Mouse (Mus musculus) heart, embryonic 12.5 days (tissue): ENCODE measurements around the gene Nlrp9c. TPM values are rescaled to one million over a fixed set of nuclear protein-coding genes. Genes with fewer than 3 reads are reported as not detected.
"Not testable (repeated sequence)": the region's sequence is repeated elsewhere in the genome, so short reads cannot be mapped to it uniquely, and the experiment has no call there.

Experiments
- ATAC-seq: fragments of 200-750 bp; cut with Nextera tagmentation; 2 replicates; pipeline ENCODE4 v1.8.0; 2017; ENCODE audit warnings: moderate TSS enrichment, moderate library complexity; ENCODE audit not compliant: insufficient number of reproducible peaks, low FRiP score
- H3K27ac ChIP-seq: fragments of 300-500 bp; sonication (generic); 2 replicates; pipeline ENCODE4 v1.5.1; 2016; ENCODE audit warnings: mild to moderate bottlenecking, moderate library complexity; ENCODE audit not compliant: poor library complexity, severe bottlenecking
- H3K27me3 ChIP-seq: fragments of 300-500 bp; sonication (generic); replicated peaks from 2 replicates; pipeline ENCODE4 v1.6.1; 2016; ENCODE audit warnings: mild to moderate bottlenecking, moderate library complexity
- H3K36me3 ChIP-seq: fragments of 300-500 bp; sonication (generic); 2 replicates; pipeline ENCODE4 v1.6.1; 2016; ENCODE audit warnings: mild to moderate bottlenecking, moderate library complexity
- H3K4me1 ChIP-seq: fragments of 300-500 bp; sonication (generic); replicated peaks from 2 replicates; pipeline ENCODE4 v1.6.1; 2016; ENCODE audit warnings: mild to moderate bottlenecking
- H3K4me2 ChIP-seq: fragments of 300-500 bp; sonication (generic); 2 replicates; pipeline ENCODE4 v1.6.1; 2016; ENCODE audit warnings: mild to moderate bottlenecking, moderate library complexity
- H3K4me3 ChIP-seq: fragments of 300-500 bp; sonication (generic); 2 replicates; pipeline ENCODE4 v1.5.1; 2016; ENCODE audit warnings: mild to moderate bottlenecking
- H3K9ac ChIP-seq: fragments of 300-500 bp; sonication (generic); 2 replicates; pipeline ENCODE4 v1.6.1; 2016; ENCODE audit warnings: mild to moderate bottlenecking, moderate library complexity
- H3K9me3 ChIP-seq: fragments of 300-500 bp; sonication (generic); replicated peaks from 2 replicates; pipeline ENCODE4 v1.6.1; 2016; ENCODE audit warnings: mild to moderate bottlenecking, moderate library complexity
- WGBS: fragments of 180-500 bp; shearing (Covaris S2); methylation state at CpG from one replicate; pipeline ENCODE4 v1.1.7; 2016; 5-methylcytosine and 5-hydroxymethylcytosine counted together
- polyA plus RNA-seq: library from polyadenylated mRNA; unstranded; fragments of >200 nt; fragmentation: Nextera tagmentation; extraction: Ambion mirVana; gene quantifications from 2 replicates; pipeline ENCODE4 v1.2.1, GENCODE M21; 2016

The Nlrp9c gene
- not detected in 2 replicates for polyA plus RNA-seq

GRCm38 (mm10) chr7:26403600-26403999, at the start of gene Nlrp9c:
Nlrp9c (minus strand) TSS chr7:26403700.
- ATAC-seq, H3K9ac ChIP-seq, H3K4me2 ChIP-seq, H3K27me3 ChIP-seq, H3K4me1 ChIP-seq, H3K4me3 ChIP-seq, H3K27ac ChIP-seq, H3K36me3 ChIP-seq: not testable (repeated sequence)
- WGBS = 49% methylated on average over 2 of the region's 2 CpGs
- H3K9me3 ChIP-seq = peaks cover 16% of the 10 kb centered on the region

GRCm38 (mm10) chr7:26434813-26435212, 31.3 kb upstream of the Nlrp9c start, which contains the start of gene Nlrp4a:
Nlrp4a (plus strand) TSS chr7:26435113.
- 76% methylated on average over 5 of the region's 5 CpGs for WGBS
- no peaks in the 10 kb centered on the region for H3K36me3 ChIP-seq
- H3K4me1 ChIP-seq = no peaks in the 10 kb centered on the region
- no peak for ATAC-seq
- no peaks in the 10 kb centered on the region for H3K27me3 ChIP-seq
- H3K4me2 ChIP-seq = no peak within 1 kb of the TSS
- no peak within 1 kb of the TSS for H3K27ac ChIP-seq
- H3K9ac ChIP-seq = no peak within 1 kb of the TSS
- H3K4me3 ChIP-seq = no peak within 1 kb of the TSS
- peaks cover 9% of the 10 kb centered on the region; the same call in 1 of the 2 replicates for H3K9me3 ChIP-seq

- not testable (repeated sequence) for H3K27me3 ChIP-seq, H3K36me3 ChIP-seq, H3K4me2 ChIP-seq, ATAC-seq, H3K4me1 ChIP-seq, H3K4me3 ChIP-seq, H3K9ac ChIP-seq, H3K27ac ChIP-seq
- H3K9me3 ChIP-seq = peaks cover 24% of the 10 kb centered on the region
- WGBS = 78% methylated on average over 6 of the region's 6 CpGs
Measured at GRCm38 (mm10) chr7:26391811-26392210, 11.7 kb downstream of the Nlrp9c start.

- not testable (repeated sequence) for H3K27me3 ChIP-seq, ATAC-seq
- 65% methylated on average over 2 of the region's 2 CpGs for WGBS
Measured at GRCm38 (mm10) chr7:26391137-26391536, 12.4 kb downstream of the Nlrp9c start.

GRCm38 (mm10) chr7:26386691-26387090, 16.8 kb downstream of the Nlrp9c start:
- H3K9me3 ChIP-seq = peaks cover 13% of the 10 kb centered on the region
- 67% methylated on average over 5 of the region's 5 CpGs for WGBS
- H3K4me3 ChIP-seq, H3K4me2 ChIP-seq, ATAC-seq, H3K9ac ChIP-seq, H3K36me3 ChIP-seq, H3K27ac ChIP-seq, H3K27me3 ChIP-seq, H3K4me1 ChIP-seq: not testable (repeated sequence)

More at GRCm38 (mm10) chr7:26391137-26391536, 12.4 kb downstream of the Nlrp9c start:
- H3K4me1 ChIP-seq, H3K36me3 ChIP-seq, H3K4me3 ChIP-seq, H3K9ac ChIP-seq, H3K27ac ChIP-seq, H3K4me2 ChIP-seq: not testable (repeated sequence)
- H3K9me3 ChIP-seq = peaks cover 26% of the 10 kb centered on the region

GRCm38 (mm10) chr7:26380807-26381206, 22.7 kb downstream of the Nlrp9c start:
- no peak overlapping the region for H3K27ac ChIP-seq
- H3K4me1 ChIP-seq = no peaks in the 10 kb centered on the region
- no peak overlapping the region for H3K9ac ChIP-seq
- no peaks in the 10 kb centered on the region for H3K27me3 ChIP-seq
- H3K4me2 ChIP-seq = no peak overlapping the region
- 82% methylated on average over 1 of the region's 1 CpGs for WGBS
- no peaks in the 10 kb centered on the region for H3K36me3 ChIP-seq
- ATAC-seq = no peak
- H3K9me3 ChIP-seq = peaks cover 2% of the 10 kb centered on the region; the same call in 1 of the 2 replicates
- no peak overlapping the region for H3K4me3 ChIP-seq

GRCm38 (mm10) chr7:26373221-26373620, 30.3 kb downstream of the Nlrp9c start:
- H3K4me2 ChIP-seq, H3K27ac ChIP-seq, H3K27me3 ChIP-seq, H3K4me3 ChIP-seq, ATAC-seq, H3K36me3 ChIP-seq, H3K4me1 ChIP-seq, H3K9ac ChIP-seq: not testable (repeated sequence)
- WGBS = 69% methylated on average over 5 of the region's 5 CpGs
- H3K9me3 ChIP-seq = peaks cover 18% of the 10 kb centered on the region

GRCm38 (mm10) chr7:26356719-26357118, 46.8 kb downstream of the Nlrp9c start:
- ATAC-seq, H3K9ac ChIP-seq, H3K4me1 ChIP-seq, H3K4me3 ChIP-seq, H3K27me3 ChIP-seq, H3K27ac ChIP-seq, H3K4me2 ChIP-seq, H3K36me3 ChIP-seq: not testable (repeated sequence)
- 67% methylated on average over 6 of the region's 6 CpGs for WGBS
- H3K9me3 ChIP-seq = peaks cover 24% of the 10 kb centered on the region

GRCm38 (mm10) chr7:26352258-26352657, 51.2 kb downstream of the Nlrp9c start:
- H3K4me2 ChIP-seq, H3K9ac ChIP-seq, H3K27ac ChIP-seq, H3K36me3 ChIP-seq, H3K4me3 ChIP-seq, H3K4me1 ChIP-seq, ATAC-seq, H3K27me3 ChIP-seq: not testable (repeated sequence)
- H3K9me3 ChIP-seq = peaks cover 12% of the 10 kb centered on the region; the same call in 1 of the 2 replicates
- 66% methylated on average over 3 of the region's 3 CpGs for WGBS

GRCm38 (mm10) chr7:26350177-26350576, 53.3 kb downstream of the Nlrp9c start:
- peaks cover 18% of the 10 kb centered on the region; the same call in 1 of the 2 replicates for H3K9me3 ChIP-seq
- H3K27me3 ChIP-seq, H3K4me3 ChIP-seq, ATAC-seq, H3K36me3 ChIP-seq, H3K9ac ChIP-seq, H3K4me1 ChIP-seq, H3K27ac ChIP-seq, H3K4me2 ChIP-seq: not testable (repeated sequence)

- 57% methylated on average over 3 of the region's 3 CpGs for WGBS
Measured at GRCm38 (mm10) chr7:26320361-26320760, 83.1 kb downstream of the Nlrp9c start.

GRCm38 (mm10) chr7:26315809-26316208, 87.7 kb downstream of the Nlrp9c start:
- H3K27me3 ChIP-seq, H3K4me3 ChIP-seq, H3K9ac ChIP-seq, H3K4me1 ChIP-seq, ATAC-seq, H3K36me3 ChIP-seq, H3K4me2 ChIP-seq, H3K27ac ChIP-seq: not testable (repeated sequence)
- H3K9me3 ChIP-seq = peaks cover 19% of the 10 kb centered on the region
- WGBS = 75% methylated on average over 4 of the region's 4 CpGs

More at GRCm38 (mm10) chr7:26320361-26320760, 83.1 kb downstream of the Nlrp9c start:
- H3K4me2 ChIP-seq, ATAC-seq, H3K27ac ChIP-seq, H3K9ac ChIP-seq, H3K4me1 ChIP-seq, H3K36me3 ChIP-seq, H3K4me3 ChIP-seq, H3K27me3 ChIP-seq: not testable (repeated sequence)
- H3K9me3 ChIP-seq = peaks cover 13% of the 10 kb centered on the region; the same call in 1 of the 2 replicates
